Mouse (Mus musculus): ENCODE measurements at regions not wholly inside any gene's neighbourhood (a gene's known extent, or its start where the extent isn't known, plus 50 kb on each side); places are given as distances from the start of the nearest gene placed in this dataset.
"Not testable (repeated sequence)": the region's sequence is repeated elsewhere in the genome, so short reads cannot be mapped to it uniquely, and the experiment has no call there.

- DNase-seq (ENCODE audit: low spot score in 2 of 2): no peak
These were observed 268.7 kb upstream of the Klf6 start for GRCm38 (mm10) chr13:5592556-5593061.

GRCm38 (mm10) chr13:5601648-5602047 is 259.6 kb upstream of the Klf6 start:
- no peak for DNase-seq (ENCODE audit: low spot score in 2 of 2)

- DNase-seq (ENCODE audit: low spot score in 2 of 2): no peak
These were observed 257.2 kb upstream of the Klf6 start for GRCm38 (mm10) chr13:5603905-5604596.

GRCm38 (mm10) chr13:5605418-5605817 is 255.9 kb upstream of the Klf6 start:
- DNase-seq (ENCODE audit: low spot score in 2 of 2): no peak

- no peak for DNase-seq (ENCODE audit: low spot score in 2 of 2)
These were observed 253.8 kb upstream of the Klf6 start for GRCm38 (mm10) chr13:5607462-5607861.

GRCm38 (mm10) chr13:5614186-5614737 is 247.0 kb upstream of the Klf6 start:
- no peak for DNase-seq (ENCODE audit: low spot score in 2 of 2)

GRCm38 (mm10) chr13:5614833-5615232 is 246.4 kb upstream of the Klf6 start:
- DNase-seq (ENCODE audit: low spot score in 2 of 2): no peak

- no peak for DNase-seq (ENCODE audit: low spot score in 2 of 2)
These were observed 246.0 kb upstream of the Klf6 start for GRCm38 (mm10) chr13:5615327-5615726.

- DNase-seq (ENCODE audit: low spot score in 2 of 2): no peak
These were observed 233.2 kb upstream of the Klf6 start for GRCm38 (mm10) chr13:5628124-5628523.

- DNase-seq (ENCODE audit: low spot score in 2 of 2): no peak
These were observed 226.3 kb upstream of the Klf6 start for GRCm38 (mm10) chr13:5634960-5635359.

- DNase-seq (ENCODE audit: low spot score in 2 of 2): no peak
These were observed 219.4 kb upstream of the Klf6 start for GRCm38 (mm10) chr13:5641743-5642510.

- peak in 1 of 2 experiments; percentile 15 for DNase-seq (ENCODE audit: low spot score in 2 of 2)
These were observed 213.0 kb upstream of the Klf6 start for GRCm38 (mm10) chr13:5648276-5648675.

GRCm38 (mm10) chr13:5657556-5657955 is 203.7 kb upstream of the Klf6 start:
- DNase-seq (ENCODE audit: low spot score in 2 of 2): no peak

- DNase-seq (ENCODE audit: low spot score in 2 of 2): no peak
These were observed 194.9 kb upstream of the Klf6 start for GRCm38 (mm10) chr13:5666235-5667007.

GRCm38 (mm10) chr13:5675668-5676067 is 185.6 kb upstream of the Klf6 start:
- no peak for DNase-seq (ENCODE audit: low spot score in 2 of 2)

- no peak for DNase-seq (ENCODE audit: low spot score in 2 of 2)
These were observed 171.2 kb upstream of the Klf6 start for GRCm38 (mm10) chr13:5690124-5690523.

- not testable (repeated sequence) for DNase-seq (ENCODE audit: low spot score in 2 of 2)
These were observed 170.6 kb upstream of the Klf6 start for GRCm38 (mm10) chr13:5690680-5691079.

GRCm38 (mm10) chr13:5694626-5695025 is 166.7 kb upstream of the Klf6 start:
- no peak for DNase-seq (ENCODE audit: low spot score in 2 of 2)

- DNase-seq (ENCODE audit: low spot score in 2 of 2): not testable (repeated sequence)
These were observed 165.7 kb upstream of the Klf6 start for GRCm38 (mm10) chr13:5695581-5695980.

GRCm38 (mm10) chr13:5696377-5696776 is 164.9 kb upstream of the Klf6 start:
- no peak for DNase-seq (ENCODE audit: low spot score in 2 of 2)

- not testable (repeated sequence) for DNase-seq (ENCODE audit: low spot score in 2 of 2)
These were observed 164.0 kb upstream of the Klf6 start for GRCm38 (mm10) chr13:5697329-5697728.
